Mouse (Mus musculus): ENCODE results near the gene 4930426L09Rik. TPM values are rescaled to one million over a fixed set of nuclear protein-coding genes. Genes with fewer than 3 reads are reported as not detected.
"Not testable (repeated sequence)": the region's sequence is repeated elsewhere in the genome, so short reads cannot be mapped to it uniquely, and the experiment has no call there.

Gene 4930426L09Rik
- total RNA-seq, 2 experiments from 2014 or later, result 0.54 to 1.1 TPM

DNA sequence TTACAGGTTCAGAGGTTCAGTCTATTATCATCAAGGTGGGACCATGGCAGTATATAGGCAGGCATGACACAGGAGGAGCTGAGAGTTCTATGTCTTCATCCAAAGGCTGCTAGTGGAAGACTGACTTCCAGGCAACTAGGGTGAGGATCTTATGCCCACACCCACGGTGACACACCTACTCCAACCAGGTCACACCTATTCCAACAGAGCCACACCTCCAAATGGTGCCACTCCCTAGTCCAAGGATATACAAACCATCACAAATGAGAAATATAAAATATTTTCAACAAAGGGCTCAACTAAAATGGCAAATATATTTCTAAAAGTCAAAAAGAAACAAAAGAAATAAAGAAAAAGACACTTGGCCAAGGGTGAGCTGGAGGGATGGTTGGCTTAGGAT is 12.4 kb downstream of the 4930426L09Rik start:
- DNase-seq (ENCODE audit: low spot score in 2 of 2), result not testable (repeated sequence)

DNA sequence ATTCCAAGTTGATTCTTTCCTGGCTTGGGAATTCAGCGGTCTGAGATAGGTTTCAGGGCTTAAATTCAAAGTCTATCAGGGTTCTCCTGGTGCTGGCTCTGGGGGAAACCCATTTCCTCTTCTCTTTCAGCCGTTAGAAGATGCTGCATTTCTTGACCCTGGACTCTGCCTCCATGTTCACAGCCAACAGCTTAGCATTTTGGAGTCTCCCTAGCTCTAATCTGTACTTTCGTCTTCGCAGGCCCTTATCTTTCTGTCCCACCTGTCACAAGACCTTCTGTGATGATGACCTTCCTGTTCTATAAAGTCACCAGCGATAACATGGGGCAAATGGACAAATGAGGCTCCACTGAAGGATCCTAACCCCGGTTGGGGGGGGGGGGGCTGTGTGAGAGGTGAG is 13.3 kb downstream of the 4930426L09Rik start:
- no peak for DNase-seq (ENCODE audit: low spot score in 2 of 2)

DNA sequence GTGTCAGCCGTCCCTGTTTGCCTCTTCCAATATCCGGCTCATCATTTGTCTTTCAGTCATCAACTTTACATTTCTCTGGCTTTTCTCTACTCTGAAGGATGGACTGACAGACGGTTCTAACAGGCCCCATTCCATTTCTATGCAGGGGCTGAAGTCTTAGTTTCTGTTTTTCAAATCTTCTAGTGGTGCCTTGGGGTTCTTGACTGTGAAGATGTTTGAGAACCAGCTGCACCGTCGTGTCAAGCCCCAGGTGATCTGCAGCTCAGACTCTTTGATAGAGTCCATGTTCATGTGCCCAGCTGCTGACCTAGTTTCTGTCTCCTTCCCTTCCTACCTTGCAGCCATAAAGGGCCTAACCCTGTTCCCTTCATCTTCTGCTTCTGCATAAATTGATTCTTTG is 18.2 kb downstream of the 4930426L09Rik start:
- DNase-seq (ENCODE audit: low spot score in 2 of 2), result no peak

- no peak for DNase-seq (ENCODE audit: low spot score in 2 of 2)
Measured at GRCm38 (mm10) chr2:19016839-19017238, 18.7 kb downstream of the 4930426L09Rik start.

DNA sequence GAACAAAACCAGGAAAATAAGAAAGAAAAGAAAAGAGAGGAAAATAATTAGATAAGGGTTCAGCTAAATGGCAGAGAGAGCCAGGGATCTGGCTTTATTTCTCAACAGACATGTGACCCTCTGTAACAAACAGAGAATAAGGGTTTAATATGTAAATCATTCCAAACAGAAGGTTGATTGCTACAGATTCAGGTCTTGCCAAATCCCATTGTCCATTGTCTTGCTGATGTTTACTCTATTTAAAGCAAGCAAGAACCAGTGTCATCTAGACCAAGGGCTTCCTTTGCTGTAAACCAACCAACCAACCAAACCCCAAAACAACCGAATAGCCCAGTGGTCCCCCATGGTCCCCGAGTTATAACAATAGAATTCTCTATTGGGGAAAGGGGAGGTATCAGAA is 19.9 kb downstream of the 4930426L09Rik start:
- no peak for DNase-seq (ENCODE audit: low spot score in 2 of 2)

- no peak for DNase-seq (ENCODE audit: low spot score in 2 of 2)
Measured at GRCm38 (mm10) chr2:19024807-19025206, 26.7 kb downstream of the 4930426L09Rik start.

DNA sequence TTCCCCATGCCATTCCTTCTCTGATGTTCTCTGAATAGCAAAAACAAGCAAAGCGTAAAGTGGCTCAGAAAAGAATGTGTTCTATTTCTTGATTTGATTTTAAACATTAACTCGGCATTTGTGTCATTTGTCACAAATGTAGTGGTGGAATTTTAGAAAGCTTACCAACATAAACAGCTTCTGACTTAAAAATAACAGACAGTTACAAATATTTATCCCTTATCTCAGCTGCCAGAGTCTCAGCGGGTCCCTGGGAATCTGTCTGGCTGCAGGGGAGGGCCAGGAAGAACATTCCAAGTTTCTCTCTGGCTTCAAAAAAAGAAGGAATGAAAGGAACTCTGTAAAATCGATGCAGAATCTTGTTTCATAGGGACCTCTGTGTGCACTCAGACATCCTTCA is 39.3 kb downstream of the 4930426L09Rik start:
- no peak for DNase-seq (ENCODE audit: low spot score in 2 of 2)

GRCm38 (mm10) chr2:19037907-19038570 is 39.9 kb downstream of the 4930426L09Rik start:
- no peak for DNase-seq (ENCODE audit: low spot score in 2 of 2)

- no peak for DNase-seq (ENCODE audit: low spot score in 2 of 2)
Measured at GRCm38 (mm10) chr2:19048225-19048624, 50.1 kb downstream of the 4930426L09Rik start.

- DNase-seq (ENCODE audit: low spot score in 2 of 2), result no peak
Measured at GRCm38 (mm10) chr2:19049341-19049740, 51.2 kb downstream of the 4930426L09Rik start.

Other genes starting within 250 kb of the 4930426L09Rik start
- gene Pip4k2a, start 217 bp upstream of the 4930426L09Rik start, total RNA-seq (2021), result 10 to 100 TPM; 27.1 to 29.8 TPM
- 1 to 10 TPM; 1.1 to 1.4 TPM for gene Armc3, start 201.0 kb downstream of the 4930426L09Rik start, total RNA-seq (2021)